Comparison of ENCODE assay signal across 22 mouse cellular contexts in genomic region chrX:14356466-14357030, GRCm38 (mm10).
DNase-seq lines count a peak whose midpoint lies in the region; ATAC-seq lines count a peak whose summit lies in the region.
"Had no signal": no experiment of that assay in that cellular context is flagged by ENCODE, and none has a peak within 500 bp of the region (broad histone marks: within the 10 kb centered on the region; RNA-seq: fewer than 3 reads in every experiment).

No protein-coding gene starts in this region.

- DNase-seq in cerebellum, postnatal 4 days (ENCODE audit: low spot score in 2 of 2) = no peak
- DNase-seq in frontal cortex, adult 2 months (ENCODE audit: extremely low spot score in 1 of 2, low spot score in 1 of 2) = no peak
- peak; percentile 20 for DNase-seq in brain, embryonic 18.5 days (ENCODE audit: low read depth, low spot score)
- peak; percentile 21 to 26 for DNase-seq in cerebellum, postnatal 25 days
- DNase-seq in retina, postnatal 1 day = no peak
- DNase-seq in spleen, postnatal 14 days (ENCODE audit: low spot score in 2 of 2) = no peak
- DNase-seq: adrenal gland, adult 2 months; adrenal gland, postnatal 36 days; kidney, adult 8-10 months; layer of hippocampus, postnatal 36 days; liver; lung, adult 2 months; lung, postnatal 10 days; right cerebral cortex, adult 18-20 months; spleen, adult 18-20 months; thymus, adult 18-20 months; thymus, postnatal 25 days had no signal

- ATAC-seq in cerebellum, adult (ENCODE audit: insufficient number of reproducible peaks, low FRiP score, low TSS enrichment) = peak; percentile 84
- ATAC-seq in frontal cortex, adult (ENCODE audit: low TSS enrichment) = 0 out of 2 replicates have a peak, but pooled peaks have one; percentile 27
- ATAC-seq: activated CD4-positive, CD25-positive, alpha-beta regulatory T cell, adult 4 months; intestine, embryonic 16.5 days; midbrain, embryonic 15.5 days had no signal

Comparison
In these comparisons a context has a peak if more than half of its experiments do, and no peak if none do; other contexts are left out.
1. DNase-seq: peak in brain, embryonic 18.5 days (single experiment) and cerebellum, postnatal 25 days (2 of 2); none in cerebellum, postnatal 4 days (0 of 2), frontal cortex, adult 2 months (0 of 2), retina, postnatal 1 day (single experiment) and spleen, postnatal 14 days (0 of 2).